Mouse (Mus musculus) mature B cell (primary cell): ENCODE results near the gene Tnni3k.

Source experiments
- in situ Hi-C: fragments of 300-500 bp; cut with MboI; formaldehyde crosslinking; loops from 2 replicates; pipeline ENCODE4 v1.14.3; 2019

Tnni3k gene

DNA sequence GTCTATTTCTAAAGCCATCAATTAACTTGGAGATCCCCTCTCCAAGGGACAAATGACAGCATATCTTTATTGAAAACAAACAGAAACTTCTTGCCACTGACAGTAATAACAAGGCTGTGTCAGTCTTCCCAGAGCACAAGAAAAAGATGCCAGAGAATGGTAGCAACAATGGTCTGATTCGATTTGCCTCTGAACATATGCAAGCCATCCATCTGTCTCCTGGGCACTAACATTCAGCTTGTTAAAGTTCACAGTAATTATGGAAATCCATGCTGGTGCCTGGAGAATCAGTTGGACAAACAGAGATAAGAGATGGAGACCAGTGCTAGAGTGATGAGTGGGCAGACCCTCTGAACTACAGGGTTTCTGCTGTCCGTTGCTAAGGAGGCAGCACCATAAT is 102.1 kb downstream of the Tnni3k start:
- in situ Hi-C loops, result no loop called here

DNA sequence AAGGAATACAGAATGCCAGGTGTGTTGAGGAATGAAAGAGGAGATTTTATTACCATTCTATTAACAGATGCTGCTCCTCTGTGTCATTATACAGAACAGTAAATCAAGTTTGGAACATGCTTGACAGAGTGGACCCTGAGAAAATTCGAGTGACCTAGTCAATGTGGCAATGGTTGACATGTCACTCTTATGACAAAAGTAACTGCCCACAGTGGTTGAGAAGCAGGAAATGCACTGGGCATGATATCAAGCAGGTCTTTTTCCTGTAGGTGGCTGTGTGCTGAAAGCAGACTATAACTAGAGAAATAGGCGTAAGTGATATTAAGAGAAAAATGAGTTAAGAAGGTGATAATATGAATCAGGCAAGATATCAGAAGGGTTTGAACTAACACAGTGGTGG is 105.7 kb downstream of the Tnni3k start:
- in situ Hi-C loops, result no loop called here

DNA sequence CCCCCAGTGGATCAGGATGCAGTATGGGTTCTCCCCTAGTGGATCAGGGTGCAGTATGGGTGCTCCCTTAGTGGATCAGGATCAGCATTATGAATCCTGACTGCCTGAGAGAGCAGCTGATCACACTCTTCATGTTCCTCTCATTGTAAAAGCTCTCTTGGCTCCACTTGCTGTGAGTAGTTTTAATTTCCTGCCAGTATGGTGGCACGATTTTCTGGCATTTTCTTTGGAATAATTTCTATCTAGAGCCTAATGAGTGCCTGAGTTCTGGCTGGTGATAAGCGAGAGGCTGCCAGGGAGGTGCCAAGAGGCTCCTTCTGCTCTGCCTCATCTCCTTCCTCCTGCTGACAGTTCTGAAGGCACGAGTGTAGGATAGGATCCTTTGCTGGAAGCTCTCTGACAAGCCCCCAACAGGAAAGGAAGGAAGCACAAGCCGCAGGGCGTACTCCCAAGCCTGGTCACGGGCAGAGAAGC is 109.5 kb downstream of the Tnni3k start:
- in situ Hi-C loops, result no loop called here

DNA sequence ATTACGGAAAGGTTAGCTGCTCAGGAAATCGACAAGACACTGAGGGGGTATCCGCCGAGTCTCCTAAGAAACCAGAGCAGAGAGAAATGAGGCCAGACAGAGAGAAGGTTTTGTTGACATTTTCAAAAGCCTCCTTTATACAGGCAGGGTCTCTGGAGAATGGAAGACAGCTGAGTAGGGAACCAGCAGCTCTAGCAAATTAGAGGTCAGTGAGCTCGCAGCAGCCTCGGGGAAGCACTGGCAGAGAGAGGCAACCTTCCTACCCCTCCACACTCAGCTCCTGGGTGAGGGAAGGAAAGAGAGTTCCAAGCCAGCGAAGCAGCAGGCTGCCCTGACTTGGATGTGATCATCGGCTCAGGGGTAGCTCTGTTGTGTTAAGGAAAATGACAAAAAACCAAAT is 127.5 kb downstream of the Tnni3k start:
- in situ Hi-C loops, result no loop called here

DNA sequence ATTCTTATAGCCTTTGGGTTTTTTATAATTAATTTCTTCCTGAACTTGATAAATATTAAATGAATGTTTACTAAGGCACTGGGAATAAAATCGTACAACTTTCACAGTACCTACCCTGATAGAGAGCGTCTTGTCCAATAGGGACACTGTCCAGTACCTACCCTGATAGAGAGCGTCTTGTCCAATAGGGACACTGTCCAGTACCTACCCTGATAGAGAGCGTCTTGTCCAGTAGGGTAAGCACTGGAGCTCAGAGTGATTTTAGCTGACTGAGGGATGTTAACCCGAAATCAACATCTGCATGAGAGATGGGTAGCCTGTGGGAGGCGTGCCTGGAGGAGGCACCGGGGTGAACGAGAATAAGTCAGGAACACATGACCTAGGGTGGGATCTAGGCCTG is 130.3 kb downstream of the Tnni3k start:
- in situ Hi-C loops, result no loop called here

DNA sequence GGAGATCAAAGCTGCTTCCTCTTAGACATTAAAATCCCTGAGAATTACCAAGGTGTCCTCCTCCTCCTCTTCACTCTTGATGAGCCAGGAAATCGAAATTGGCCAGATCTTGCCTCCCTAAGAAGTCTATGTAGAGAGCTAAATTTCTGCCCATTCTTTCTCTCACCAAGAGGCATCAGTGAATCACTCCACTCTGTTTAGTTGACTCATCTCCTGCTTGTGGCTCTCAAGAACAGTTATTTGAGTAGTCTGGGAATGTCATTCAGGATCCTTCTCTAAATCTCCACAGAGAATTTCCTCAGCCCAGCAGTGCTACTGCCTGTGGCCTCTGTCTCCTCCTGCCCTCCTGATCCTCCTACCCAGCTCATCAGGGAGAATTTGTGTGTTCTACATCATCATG is 139.6 kb downstream of the Tnni3k start:
- in situ Hi-C loops, result no loop called here

DNA sequence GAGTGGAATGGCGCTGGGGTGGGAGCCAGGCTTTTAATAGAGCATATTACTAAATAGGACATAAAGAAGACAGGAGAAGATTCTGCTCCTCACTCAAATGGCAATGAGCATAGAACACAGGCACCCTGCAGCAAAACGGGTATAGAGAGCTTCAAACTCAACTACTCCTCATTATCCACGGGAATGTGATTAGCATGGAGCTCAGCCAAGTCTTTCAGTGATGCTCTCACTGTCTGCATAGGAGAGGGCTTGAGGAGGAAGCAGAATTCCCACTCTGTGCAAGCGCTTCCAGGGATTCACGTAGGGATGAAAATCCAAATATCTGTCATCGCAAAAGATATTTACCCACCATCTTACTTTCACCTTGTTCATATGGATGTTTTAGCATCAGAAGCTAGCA is 141.6 kb downstream of the Tnni3k start:
- in situ Hi-C loops, result no loop called here

DNA sequence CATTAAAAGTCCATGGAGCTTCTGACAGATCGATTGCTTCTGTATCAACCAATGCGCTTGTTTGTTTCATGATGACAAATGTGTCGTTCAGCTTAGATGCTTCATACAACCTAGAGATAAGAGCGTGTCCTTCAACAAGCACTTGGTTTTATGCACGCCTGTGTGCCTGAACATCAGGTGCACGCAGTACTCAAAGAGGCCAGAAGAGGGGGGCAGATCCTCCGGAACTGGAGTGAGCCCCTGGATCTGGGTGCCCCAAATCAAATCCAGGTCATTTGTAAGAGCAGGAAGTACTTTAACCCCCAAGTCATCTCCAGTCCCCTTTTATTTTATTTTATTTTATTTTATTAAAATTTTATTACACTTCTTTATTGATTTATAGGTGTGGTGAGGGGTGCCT is 158.5 kb downstream of the Tnni3k start:
- in situ Hi-C loops, result no loop called here

DNA sequence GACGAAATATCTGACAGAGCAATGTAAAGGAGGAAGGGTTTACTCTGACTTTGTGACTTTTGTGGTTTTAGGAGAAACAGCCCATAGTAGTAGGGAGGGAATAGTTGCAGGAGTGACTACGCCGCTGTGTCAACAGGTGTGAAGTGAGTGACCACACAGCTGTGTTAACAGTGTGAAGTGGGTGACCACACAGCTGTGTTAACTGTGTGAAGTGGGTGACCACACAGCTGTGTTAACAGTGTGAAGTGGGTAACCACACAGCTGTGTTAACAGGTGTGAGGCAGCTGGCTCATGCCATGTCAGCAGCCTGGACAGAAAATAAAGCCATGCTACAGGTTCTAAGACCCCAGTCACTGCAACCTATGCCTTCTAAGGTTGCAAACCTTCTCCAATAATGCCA is 162.0 kb downstream of the Tnni3k start:
- in situ Hi-C loops, result no loop called here

DNA sequence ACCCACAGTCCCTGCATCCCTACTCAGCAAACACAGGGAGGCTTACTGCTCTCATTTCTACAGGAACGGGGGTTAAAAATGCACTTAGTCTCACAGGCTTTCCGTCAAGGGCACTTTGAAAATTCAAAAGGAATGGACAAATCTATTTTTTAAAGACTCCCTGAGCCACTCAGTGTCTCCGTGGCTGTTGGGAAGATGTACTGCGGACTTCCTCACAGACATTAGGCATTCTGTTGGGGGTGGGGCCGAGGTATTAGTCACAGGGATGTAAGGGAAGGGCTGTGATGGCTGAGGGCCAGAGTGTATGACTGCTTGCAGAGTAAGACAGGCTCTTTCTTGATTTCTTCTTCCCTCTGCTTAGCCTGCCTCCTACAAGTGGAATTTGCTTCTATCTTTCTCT is 169.8 kb downstream of the Tnni3k start:
- in situ Hi-C loops, result no loop called here

DNA sequence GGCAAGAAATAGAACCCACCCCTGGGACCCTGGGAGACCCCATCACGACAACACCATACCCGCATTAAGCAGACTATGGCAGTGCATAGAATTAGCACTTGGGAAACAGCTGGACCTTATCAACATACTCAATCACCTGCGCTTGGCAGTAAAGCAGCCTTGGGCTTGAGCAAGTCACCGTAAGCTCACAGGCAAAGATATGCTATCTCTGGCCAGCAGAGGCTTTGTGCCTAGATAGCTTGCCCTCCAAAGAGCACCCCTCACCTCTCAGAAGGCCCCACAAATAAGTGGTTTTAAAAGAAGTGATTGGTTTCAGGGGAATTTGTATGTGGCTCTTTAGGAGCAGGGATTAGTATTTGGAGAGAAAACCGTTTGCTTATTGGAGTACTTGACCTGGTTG is 170.2 kb downstream of the Tnni3k start:
- in situ Hi-C loops, result no loop called here

DNA sequence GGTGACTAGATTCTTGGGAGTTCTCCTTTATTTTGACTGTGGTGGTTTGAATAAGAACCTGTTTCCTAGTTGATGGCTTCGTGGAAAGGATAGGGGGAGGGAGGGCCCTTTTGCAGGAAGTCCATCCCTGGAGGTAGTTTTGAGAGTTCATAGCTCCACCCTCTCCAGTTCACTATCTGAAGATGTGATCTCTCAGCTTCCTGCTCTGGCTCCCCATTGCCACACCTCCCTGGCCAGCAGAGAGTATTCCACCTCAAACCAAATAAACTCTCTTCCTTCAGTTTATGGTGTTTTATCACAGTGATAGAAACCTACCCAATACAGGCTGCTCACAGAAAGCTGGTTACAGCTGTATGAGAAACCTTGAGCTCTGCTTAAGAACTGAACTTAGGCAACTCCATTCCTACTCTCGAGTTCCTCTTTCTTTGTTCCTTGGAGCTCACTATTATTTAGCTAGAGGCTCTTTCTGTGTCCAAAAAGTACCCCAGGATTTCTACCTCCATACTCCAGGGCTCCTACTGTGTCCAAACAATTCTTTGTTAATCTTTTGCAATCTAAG is 173.7 kb downstream of the Tnni3k start:
- in situ Hi-C loops, result no loop called here

DNA sequence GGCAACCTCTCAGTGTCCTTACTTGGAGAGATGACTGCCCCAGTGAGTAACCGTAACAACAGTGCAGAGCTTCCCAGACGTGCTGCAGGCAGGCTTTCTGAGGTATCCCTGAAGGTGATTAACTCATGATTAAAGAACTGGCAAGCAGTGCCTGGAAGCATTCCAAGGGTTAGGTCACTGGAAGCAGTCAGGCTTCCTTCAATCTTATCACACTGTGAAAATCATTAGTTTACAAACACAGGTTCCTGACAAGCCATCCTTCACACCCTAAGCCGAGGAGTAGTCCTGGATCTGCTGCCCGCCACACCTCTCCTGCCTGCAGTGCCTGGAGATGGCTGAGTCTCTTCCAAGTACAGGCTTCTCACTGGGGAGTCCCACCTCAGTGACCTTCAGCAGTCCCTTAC is 174.7 kb downstream of the Tnni3k start:
- in situ Hi-C loops, result no loop called here

DNA sequence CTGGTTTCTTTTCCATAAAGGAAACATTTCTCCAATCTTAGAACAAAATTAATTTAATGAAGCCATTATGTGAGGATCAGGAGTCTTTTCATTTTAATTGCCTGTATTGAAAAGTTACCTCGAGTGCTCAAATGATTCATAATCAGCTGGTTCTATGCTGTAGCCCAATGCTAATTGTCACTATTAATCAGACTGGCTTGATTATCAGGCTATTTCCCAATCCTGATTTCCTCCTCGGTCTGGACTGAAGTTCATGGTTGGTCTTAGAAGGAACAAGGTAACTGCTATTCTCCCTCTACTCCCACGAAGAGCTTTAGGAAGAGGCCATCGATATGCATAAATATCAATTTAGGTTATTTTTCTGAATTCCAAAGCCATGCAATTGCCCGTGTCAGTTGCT is 175.1 kb downstream of the Tnni3k start:
- in situ Hi-C loops, result no loop called here

DNA sequence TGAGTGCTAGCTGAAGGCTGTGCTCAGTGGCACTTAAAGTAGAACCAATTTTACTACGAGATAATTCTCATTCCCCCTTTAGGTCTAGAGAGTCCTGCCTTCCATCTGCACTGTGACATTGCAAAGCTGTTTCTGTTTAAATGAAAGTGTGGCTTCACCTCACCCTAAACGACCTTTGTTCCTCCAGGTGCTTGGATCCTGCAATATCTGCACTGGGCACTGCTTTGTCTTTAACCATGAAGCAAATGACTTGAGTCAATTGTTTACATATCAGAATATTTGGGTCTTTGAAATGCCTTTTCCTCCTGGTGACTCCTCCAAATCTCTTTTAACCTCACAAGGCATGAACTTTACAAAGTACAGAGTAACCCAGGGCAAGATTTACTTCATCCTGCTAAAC is 175.7 kb downstream of the Tnni3k start:
- in situ Hi-C loops, result no loop called here

DNA sequence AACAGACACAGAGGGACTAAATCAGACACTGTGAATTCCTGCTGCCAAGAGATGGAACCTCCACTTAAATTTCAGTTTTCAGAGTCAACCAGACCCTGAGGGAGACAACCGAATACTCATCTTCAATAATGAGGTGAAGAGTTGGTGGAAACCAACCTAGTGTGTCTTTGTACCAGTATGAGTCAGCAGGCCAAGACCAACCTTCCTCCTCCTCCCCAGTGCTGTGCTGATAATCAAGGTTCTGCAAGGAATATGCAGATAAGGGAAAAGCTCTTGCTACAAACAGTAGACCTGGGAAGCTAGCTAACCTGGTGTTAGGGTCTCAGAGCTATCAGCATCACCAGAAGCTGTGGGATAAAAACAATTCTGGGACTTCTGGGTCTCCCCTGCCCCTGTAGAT is 176.1 kb downstream of the Tnni3k start:
- in situ Hi-C loops, result no loop called here

DNA sequence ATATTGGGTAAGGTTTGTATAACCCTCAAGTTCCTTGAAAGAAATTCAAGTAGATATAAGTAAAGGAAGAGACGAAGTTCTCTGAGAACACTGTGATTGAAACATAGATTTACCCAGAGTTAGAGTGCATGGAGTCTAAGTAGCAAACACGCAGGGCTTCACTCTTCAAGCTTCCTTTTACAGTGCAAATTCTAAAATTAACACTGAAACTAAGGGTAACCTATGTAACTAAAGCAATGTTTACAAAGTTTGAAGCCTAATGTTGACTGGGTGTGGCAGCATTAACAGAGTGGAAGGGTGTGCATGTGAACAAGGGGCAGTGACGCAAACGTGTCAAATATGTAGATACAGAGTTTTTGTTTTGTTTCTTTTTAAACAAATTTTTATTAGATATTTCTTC is 186.4 kb downstream of the Tnni3k start:
- in situ Hi-C loops, result no loop called here

DNA sequence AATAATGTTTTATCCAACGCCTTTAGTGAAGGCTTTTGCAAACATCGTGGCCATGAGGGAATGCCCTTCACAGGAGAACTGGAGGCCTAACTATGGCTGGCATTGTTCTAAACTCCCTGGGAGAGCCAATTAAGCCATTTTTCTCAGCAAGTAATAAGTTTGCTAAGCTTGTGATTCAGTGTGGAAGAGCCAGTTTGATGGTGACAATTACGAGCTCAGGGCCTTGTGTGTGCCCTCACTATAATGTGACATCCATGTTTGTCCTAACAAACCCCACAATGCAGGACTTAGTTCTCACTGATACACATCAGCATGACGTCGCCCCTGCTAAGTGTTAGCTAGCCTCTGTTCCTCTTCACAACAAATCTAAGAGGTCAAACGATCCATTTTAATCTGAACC is 193.3 kb downstream of the Tnni3k start:
- in situ Hi-C loops, result no loop called here

DNA sequence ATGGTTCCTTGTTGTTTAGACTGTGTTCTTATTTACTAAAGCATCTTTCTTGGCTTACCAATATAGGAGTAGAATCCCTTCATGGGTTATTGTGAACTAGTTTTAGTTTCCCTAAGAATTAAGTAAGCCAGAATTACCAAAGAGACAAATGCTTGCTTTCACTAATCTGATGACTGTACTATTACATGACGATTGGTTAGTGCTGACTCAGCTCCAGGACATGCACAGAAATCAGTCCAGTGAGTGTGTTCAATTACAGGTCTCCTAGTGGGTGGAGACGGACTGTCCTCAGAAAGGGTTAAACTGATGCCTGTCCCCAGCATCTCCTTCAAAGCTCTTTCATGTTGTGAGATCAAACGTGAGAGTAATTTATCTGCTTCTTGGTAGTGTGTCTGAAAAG is 195.5 kb downstream of the Tnni3k start:
- in situ Hi-C loops, result no loop called here

DNA sequence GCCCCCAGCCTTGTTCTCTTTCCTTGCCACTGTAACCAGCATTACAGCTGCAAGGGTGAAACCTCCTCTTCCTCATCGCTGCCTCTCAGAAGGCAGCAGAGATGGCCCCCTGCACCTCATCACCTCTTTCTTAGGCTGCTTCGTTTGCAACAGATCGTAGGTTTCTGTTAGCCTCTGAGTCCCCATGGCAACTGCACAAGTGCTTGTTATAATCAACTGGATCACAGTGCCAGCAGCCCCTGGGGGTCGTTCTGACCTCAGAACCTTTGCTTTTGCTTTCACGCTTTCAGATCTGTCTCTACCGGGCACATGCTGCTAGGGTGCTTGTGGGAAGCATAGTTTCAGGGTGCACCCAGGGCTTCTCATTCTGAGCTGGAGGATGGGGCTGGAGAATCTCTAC is 201.9 kb downstream of the Tnni3k start:
- in situ Hi-C loops, result no loop called here

DNA sequence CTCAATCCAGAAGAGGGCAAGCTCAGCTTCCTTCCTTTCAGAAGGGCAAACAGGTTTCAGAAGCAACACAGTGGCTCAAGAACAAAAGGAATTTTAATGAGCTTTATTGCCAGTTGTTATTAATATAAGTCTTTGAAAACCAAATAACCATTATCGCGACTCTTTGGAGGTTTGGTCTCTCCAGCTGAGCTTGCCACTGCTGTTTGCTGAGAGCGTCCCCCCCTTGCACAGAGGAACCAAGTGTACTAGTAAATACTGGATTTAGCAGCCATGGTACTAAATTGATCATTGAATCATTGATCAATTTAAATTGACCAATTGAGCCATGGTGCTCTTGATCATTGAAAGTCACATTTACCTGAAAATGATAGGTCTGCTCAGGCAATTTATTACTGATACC is 202.9 kb downstream of the Tnni3k start:
- in situ Hi-C loops, result no loop called here

DNA sequence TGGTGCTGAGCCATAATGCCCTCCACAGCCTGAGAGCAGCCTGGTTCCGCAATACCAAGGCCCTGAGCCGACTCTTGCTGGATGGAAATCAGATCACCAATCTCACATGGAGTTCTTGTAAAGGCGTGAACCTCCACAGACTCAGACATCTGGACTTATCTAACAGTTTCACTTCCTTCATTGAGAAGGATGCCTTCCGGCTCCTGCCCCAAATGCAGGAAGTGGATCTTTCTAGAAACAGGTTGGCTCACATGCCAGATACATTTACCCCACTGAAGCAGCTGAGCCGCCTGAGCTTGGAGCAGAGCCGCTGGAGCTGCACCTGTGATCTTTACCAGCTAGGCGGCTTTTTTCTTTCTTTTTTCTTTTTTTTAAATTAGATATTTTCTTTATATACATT is 213.0 kb downstream of the Tnni3k start:
- in situ Hi-C loops, result no loop called here

DNA sequence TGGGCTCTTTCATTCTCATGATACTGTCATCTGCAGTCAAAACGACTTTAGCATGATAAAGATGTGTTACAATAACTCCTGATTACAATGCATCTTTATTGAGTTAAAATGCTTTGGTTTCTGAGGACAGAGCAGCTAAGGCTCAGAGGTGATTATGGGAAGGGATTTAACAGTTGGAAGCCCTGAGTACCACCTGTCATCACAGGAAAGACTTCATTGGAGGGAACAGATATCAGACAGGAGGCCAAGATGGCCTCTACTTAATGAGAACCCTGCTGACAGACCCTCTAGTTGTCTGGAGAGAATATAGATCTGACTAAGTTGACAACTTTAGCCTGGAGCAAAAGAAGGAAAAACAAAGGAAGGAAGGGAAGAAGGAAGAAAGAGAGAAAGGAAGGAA is 214.1 kb downstream of the Tnni3k start:
- in situ Hi-C loops, result no loop called here

DNA sequence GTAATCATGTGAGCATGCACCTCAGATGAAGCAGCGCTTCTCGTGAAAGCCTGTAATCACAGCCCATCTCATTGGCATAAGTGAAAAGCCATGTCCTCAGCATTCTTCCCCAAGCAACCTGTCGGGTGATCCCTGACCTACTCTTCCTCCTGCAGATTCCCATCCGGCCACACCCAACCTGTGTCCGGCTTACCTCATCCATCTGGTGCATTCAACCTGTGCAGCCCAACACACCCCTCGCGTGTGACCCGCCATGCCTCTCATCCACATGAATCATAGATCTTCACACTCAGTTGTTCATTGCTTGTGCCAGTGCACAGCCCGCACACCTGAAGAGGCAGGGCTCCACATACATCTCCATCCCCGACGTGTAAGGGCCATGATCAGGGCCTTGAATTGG is 217.3 kb downstream of the Tnni3k start:
- in situ Hi-C loops, result no loop called here

DNA sequence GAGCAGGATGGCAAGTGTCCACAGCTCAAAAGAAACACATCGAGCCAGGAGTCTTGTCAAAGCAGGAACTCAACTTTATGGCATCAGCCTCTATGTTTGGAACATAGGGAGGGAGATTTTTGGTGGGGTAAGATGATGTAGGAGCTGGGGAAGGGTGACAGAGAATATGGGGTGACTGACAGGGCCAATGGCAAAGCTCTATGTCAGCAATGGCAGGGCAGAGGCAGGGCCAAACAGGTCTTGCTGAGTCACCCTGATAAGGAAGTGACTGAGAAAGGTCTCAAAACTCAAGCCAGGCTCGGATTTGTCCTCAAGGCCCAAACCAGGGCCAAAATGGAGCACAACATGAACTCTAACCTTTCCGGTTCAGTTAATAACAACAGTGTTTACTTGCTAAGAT is 219.1 kb downstream of the Tnni3k start:
- in situ Hi-C loops, result no loop called here
